Mouse (Mus musculus): ENCODE measurements around the gene Arl5c.

The Arl5c gene

GRCm38 (mm10) chr11:97995564-97996288 is at the start of gene Arl5c:
Gene Arl5c (minus strand): TSS chr11:97996181.
- 4% methylated on average over 26 of the region's 26 CpGs for WGBS

- WGBS: 67% methylated on average over 4 of the region's 4 CpGs
These were observed 49.6 kb upstream of the Arl5c start for GRCm38 (mm10) chr11:98045596-98045995.

- WGBS: 57% methylated on average over 5 of the region's 5 CpGs
These were observed 48.1 kb upstream of the Arl5c start for GRCm38 (mm10) chr11:98044074-98044473.

GRCm38 (mm10) chr11:98042741-98043140 is 46.8 kb upstream of the Arl5c start:
- WGBS: 57% methylated on average over 6 of the region's 6 CpGs

GRCm38 (mm10) chr11:98040975-98041374 is 45.0 kb upstream of the Arl5c start:
- WGBS: 94% methylated on average over 8 of the region's 8 CpGs

GRCm38 (mm10) chr11:98037871-98038270 is 41.9 kb upstream of the Arl5c start:
- WGBS: 45% methylated on average over 14 of the region's 14 CpGs

GRCm38 (mm10) chr11:98035977-98036377 is 40.0 kb upstream of the Arl5c start:
- WGBS: 2% methylated on average over 27 of the region's 27 CpGs

- WGBS: 35% methylated on average over 4 of the region's 4 CpGs
These were observed 38.9 kb upstream of the Arl5c start for GRCm38 (mm10) chr11:98034840-98035239.

GRCm38 (mm10) chr11:98034061-98034460 is 38.1 kb upstream of the Arl5c start:
- 45% methylated on average over 5 of the region's 5 CpGs for WGBS

GRCm38 (mm10) chr11:98031443-98031770 is 35.4 kb upstream of the Arl5c start:
- WGBS: 2% methylated on average over 5 of the region's 5 CpGs

- WGBS: 44% methylated on average over 5 of the region's 5 CpGs
These were observed 34.9 kb upstream of the Arl5c start for GRCm38 (mm10) chr11:98030701-98031442.

- WGBS: 16% methylated on average over 7 of the region's 7 CpGs
These were observed 31.8 kb upstream of the Arl5c start for GRCm38 (mm10) chr11:98027785-98028184.

- WGBS: under 1% methylated on average over 18 of the region's 18 CpGs
These were observed 31.3 kb upstream of the Arl5c start for GRCm38 (mm10) chr11:98027297-98027688.

GRCm38 (mm10) chr11:98026570-98027296 is 30.8 kb upstream of the Arl5c start, which contains the start of gene Rpl19:
Gene Rpl19 (plus strand): TSS chr11:98026710.
- under 1% methylated on average over 69 of the region's 69 CpGs for WGBS

GRCm38 (mm10) chr11:98026248-98026569 is 30.2 kb upstream of the Arl5c start:
- 3% methylated on average over 15 of the region's 15 CpGs for WGBS

- 84% methylated on average over 3 of the region's 3 CpGs for whole genome bisulfite sequencing
These were observed 28.5 kb upstream of the Arl5c start for GRCm38 (mm10) chr11:98024516-98024915.

GRCm38 (mm10) chr11:98022555-98023371 is 26.8 kb upstream of the Arl5c start, which contains the start of gene Cacnb1:
Gene Cacnb1 (minus strand): TSS chr11:98023034.
- 1% methylated on average over 52 of the region's 52 CpGs for WGBS

- under 1% methylated on average over 23 of the region's 23 CpGs for WGBS
These were observed 26.2 kb upstream of the Arl5c start for GRCm38 (mm10) chr11:98022253-98022554.

GRCm38 (mm10) chr11:98021565-98022252 is 25.7 kb upstream of the Arl5c start:
- 3% methylated on average over 34 of the region's 34 CpGs for WGBS

- WGBS: 23% methylated on average over 2 of the region's 2 CpGs
These were observed 25.1 kb upstream of the Arl5c start for GRCm38 (mm10) chr11:98021118-98021517.

GRCm38 (mm10) chr11:98020710-98021109 is 24.7 kb upstream of the Arl5c start:
- 32% methylated on average over 1 of the region's 1 CpGs for WGBS
